Mouse (Mus musculus) MEL (cell line): ENCODE data around the gene Klhl25. TPM values are rescaled to one million over a fixed set of nuclear protein-coding genes. Genes with fewer than 3 reads are reported as not detected.

Source experiments
- DNase-seq: peaks from one replicate; pipeline ENCODE4 v3.0.0; 2011; ENCODE audit warnings: low read depth, low spot score
- H3K27ac ChIP-seq: 2 replicates; pipeline ENCODE4 v1.5.1; 2012; ENCODE audit warnings: low read depth, mild to moderate bottlenecking, control low read depth, low read length, moderate library complexity; ENCODE audit not compliant: control insufficient read depth
- H3K27me3 ChIP-seq, 2 experiments: fragments of 150-350 bp in 1 of 2; sonication (generic) in 1 of 2; 2 replicates each; pipeline ENCODE4 v1.6.1; 2012; ENCODE audit warnings: low read length in 2 of 2, mild to moderate bottlenecking in 2 of 2, improper control_type of control experiment in 1 of 2, moderate library complexity in 1 of 2; ENCODE audit not compliant: insufficient read depth in 2 of 2, control insufficient read depth in 1 of 2
- H3K36me3 ChIP-seq, 2 experiments: 2 replicates each; pipeline ENCODE4 v1.6.1; 2012 to 2014; ENCODE audit warnings: low read length in 2 of 2, improper control_type of control experiment in 1 of 2, inconsistent platforms in 1 of 2, mild to moderate bottlenecking in 1 of 2; ENCODE audit not compliant: insufficient read depth in 2 of 2, control insufficient read depth in 1 of 2
- H3K4me1 ChIP-seq, 2 experiments: fragments of 150-350 bp in 1 of 2; sonication (generic) in 1 of 2; 2 replicates each; pipeline ENCODE4 v1.6.1; 2012; ENCODE audit warnings: low read length in 2 of 2, improper control_type of control experiment in 1 of 2, mild to moderate bottlenecking in 1 of 2; ENCODE audit not compliant: insufficient read depth in 2 of 2, control insufficient read depth in 1 of 2
- H3K4me3 ChIP-seq, 2 experiments: fragments of 150-350 bp in 1 of 2; sonication (generic) in 1 of 2; 2 replicates each; pipeline ENCODE4 v1.5.1; 2012; ENCODE audit warnings: low read depth in 2 of 2, low read length in 2 of 2, mild to moderate bottlenecking in 2 of 2, moderate library complexity in 2 of 2, control low read depth in 1 of 2, improper control_type of control experiment in 1 of 2; ENCODE audit not compliant: control insufficient read depth in 1 of 2, insufficient read depth in 1 of 2
- H3K79me2 ChIP-seq: 2 replicates; pipeline ENCODE4 v1.6.1; 2012; ENCODE audit warnings: mild to moderate bottlenecking, low read length, moderate library complexity; ENCODE audit not compliant: control insufficient read depth, poor library complexity, insufficient read depth
- H3K9ac ChIP-seq: 2 replicates; pipeline ENCODE4 v1.6.1; 2012; ENCODE audit warnings: low read depth, mild to moderate bottlenecking, control low read depth, low read length, moderate library complexity; ENCODE audit not compliant: control insufficient read depth, poor library complexity, severe bottlenecking
- H3K9me3 ChIP-seq: fragments of 150-350 bp; sonication (generic); replicated peaks from 2 replicates; pipeline ENCODE4 v1.6.1; 2012; ENCODE audit warnings: mild to moderate bottlenecking, low read length, improper control_type of control experiment, moderate library complexity; ENCODE audit not compliant: insufficient read depth
- BHLHE40 ChIP-seq: IDR thresholded peaks from 2 replicates; pipeline ENCODE4 v1.6.1; 2012; ENCODE audit warnings: low read depth, mild to moderate bottlenecking, inconsistent platforms, low read length, improper control_type of control experiment, borderline replicate concordance
- CHD1 ChIP-seq: IDR thresholded peaks from 2 replicates; pipeline ENCODE4 v1.6.1; 2012; ENCODE audit warnings: low read depth, mild to moderate bottlenecking, inconsistent platforms, low read length, improper control_type of control experiment
- CTCF ChIP-seq, 3 experiments: IDR thresholded peaks in 2 of 3; conservative IDR thresholded peaks in 1 of 3; 2 replicates each; pipeline ENCODE4 v1.5.1; 2011 to 2012; ENCODE audit warnings: low read length in 3 of 3, low read depth in 2 of 3, mild to moderate bottlenecking in 2 of 3, improper control_type of control experiment in 1 of 3, inconsistent platforms in 1 of 3, mixed read lengths in 1 of 3, moderate library complexity in 1 of 3; ENCODE audit not compliant: control insufficient read depth in 1 of 3, insufficient read depth in 1 of 3, poor library complexity in 1 of 3, severe bottlenecking in 1 of 3
- E2F4 ChIP-seq: IDR thresholded peaks from 2 replicates; pipeline ENCODE4 v1.6.1; 2011; ENCODE audit warnings: low read depth, low read length, improper control_type of control experiment, borderline replicate concordance
- ELF1 ChIP-seq: IDR thresholded peaks from 2 replicates; pipeline ENCODE4 v1.6.1; 2014; ENCODE audit warnings: low read depth, mild to moderate bottlenecking, inconsistent platforms, low read length, improper control_type of control experiment, moderate library complexity
- ETS1 ChIP-seq: IDR thresholded peaks from 2 replicates; pipeline ENCODE4 v1.6.1; 2012; ENCODE audit warnings: low read depth, mild to moderate bottlenecking, inconsistent platforms, low read length, improper control_type of control experiment, moderate library complexity
- GABPA ChIP-seq: IDR thresholded peaks from 2 replicates; pipeline ENCODE4 v1.6.1; 2012; ENCODE audit warnings: low read depth, mild to moderate bottlenecking, inconsistent platforms, low read length, improper control_type of control experiment, moderate library complexity
- GATA1 ChIP-seq: IDR thresholded peaks from 2 replicates; pipeline ENCODE4 v1.6.1; 2011; ENCODE audit warnings: low read depth, low read length, improper control_type of control experiment
- JUND ChIP-seq: IDR thresholded peaks from 2 replicates; pipeline ENCODE4 v1.6.1; 2011; ENCODE audit warnings: low read depth, mild to moderate bottlenecking, improper control_type of control experiment, low read length
- KAT2A ChIP-seq: conservative IDR thresholded peaks from 2 replicates; pipeline ENCODE4 v1.6.1; 2012; ENCODE audit warnings: low read depth, low read length, improper control_type of control experiment, inconsistent platforms
- MEF2A ChIP-seq: IDR thresholded peaks from 2 replicates; pipeline ENCODE4 v1.6.1; 2014; ENCODE audit warnings: low read depth, mild to moderate bottlenecking, inconsistent platforms, low read length, improper control_type of control experiment; ENCODE audit not compliant: poor library complexity, insufficient replicate concordance, severe bottlenecking; ENCODE audit errors: extremely low read depth
- MXI1 ChIP-seq: IDR thresholded peaks from 2 replicates; pipeline ENCODE4 v1.6.1; 2011; ENCODE audit warnings: mild to moderate bottlenecking, low read depth, low read length, improper control_type of control experiment
- MYB ChIP-seq: IDR thresholded peaks from 2 replicates; pipeline ENCODE4 v1.6.1; 2011; ENCODE audit warnings: mild to moderate bottlenecking, low read depth, low read length, improper control_type of control experiment
- MYC ChIP-seq: IDR thresholded peaks from 2 replicates; pipeline ENCODE4 v1.6.1; 2011; ENCODE audit warnings: low read depth, mild to moderate bottlenecking, low read length, improper control_type of control experiment, moderate library complexity
- NRF1 ChIP-seq: IDR thresholded peaks from 2 replicates; pipeline ENCODE4 v1.6.1; 2014; ENCODE audit warnings: low read depth, mild to moderate bottlenecking, inconsistent platforms, low read length, improper control_type of control experiment, moderate library complexity; ENCODE audit not compliant: poor library complexity, insufficient read depth, severe bottlenecking
- POLR2A ChIP-seq, 2 experiments: IDR thresholded peaks; 2 replicates each; pipeline ENCODE4 v1.6.1; 2011 to 2012; ENCODE audit warnings: low read length in 2 of 2, mild to moderate bottlenecking in 2 of 2, control low read depth in 1 of 2, improper control_type of control experiment in 1 of 2, low read depth in 1 of 2, moderate library complexity in 1 of 2; ENCODE audit not compliant: control insufficient read depth in 1 of 2, insufficient read depth in 1 of 2, poor library complexity in 1 of 2
- RAD21 ChIP-seq: IDR thresholded peaks from 2 replicates; pipeline ENCODE4 v1.6.1; 2011; ENCODE audit warnings: mild to moderate bottlenecking, low read depth, low read length, improper control_type of control experiment
- RCOR1 ChIP-seq: IDR thresholded peaks from 2 replicates; pipeline ENCODE4 v1.6.1; 2012; ENCODE audit warnings: low read depth, mild to moderate bottlenecking, inconsistent platforms, low read length, improper control_type of control experiment
- SIN3A ChIP-seq: IDR thresholded peaks from 2 replicates; pipeline ENCODE4 v1.6.1; 2012; ENCODE audit warnings: low read length, improper control_type of control experiment, inconsistent platforms
- SMC3 ChIP-seq: IDR thresholded peaks from 2 replicates; pipeline ENCODE4 v1.6.1; 2011; ENCODE audit warnings: low read depth, low read length, improper control_type of control experiment
- TAL1 ChIP-seq: IDR thresholded peaks from 2 replicates; pipeline ENCODE4 v1.6.1; 2012; ENCODE audit warnings: mild to moderate bottlenecking, inconsistent platforms, low read length, moderate library complexity, mixed read lengths
- TBP ChIP-seq: IDR thresholded peaks from 2 replicates; pipeline ENCODE4 v1.8.0; 2011; ENCODE audit warnings: low read depth, low read length, improper control_type of control experiment
- ZC3H11A ChIP-seq: IDR thresholded peaks from 2 replicates; pipeline ENCODE4 v1.6.1; 2012; ENCODE audit warnings: low read depth, mild to moderate bottlenecking, inconsistent platforms, low read length, improper control_type of control experiment
- ZKSCAN1 ChIP-seq: IDR thresholded peaks from 2 replicates; pipeline ENCODE4 v1.6.1; 2012; ENCODE audit warnings: low read depth, mild to moderate bottlenecking, inconsistent platforms, low read length, improper control_type of control experiment, moderate library complexity
- polyA plus RNA-seq, 2 experiments: library from polyadenylated mRNA; stranded (reverse) in 1 of 2; unstranded in 1 of 2; fragments of >175 nt in 1 of 2; fragments of >200 nt in 1 of 2; gene quantifications; 2 replicates each; pipeline versions ENCODE4 v1.2.1 to v1.2.4; 2012; ENCODE audit warnings: low replicate concordance in 2 of 2, low read depth in 1 of 2; ENCODE audit not compliant: insufficient read length in 2 of 2, insufficient read depth in 1 of 2, missing spikeins in 1 of 2
- total RNA-seq: library from RNA; depleted of rRNA; stranded (reverse); fragments of 300-350 nt; gene quantifications from 2 replicates; pipeline ENCODE4 v1.2.3, GENCODE M21; 2012

Klhl25 gene
- total and polyA plus RNA-seq, 3 experiments = 7.4 to 11.4 TPM; not detected in 1

DNA sequence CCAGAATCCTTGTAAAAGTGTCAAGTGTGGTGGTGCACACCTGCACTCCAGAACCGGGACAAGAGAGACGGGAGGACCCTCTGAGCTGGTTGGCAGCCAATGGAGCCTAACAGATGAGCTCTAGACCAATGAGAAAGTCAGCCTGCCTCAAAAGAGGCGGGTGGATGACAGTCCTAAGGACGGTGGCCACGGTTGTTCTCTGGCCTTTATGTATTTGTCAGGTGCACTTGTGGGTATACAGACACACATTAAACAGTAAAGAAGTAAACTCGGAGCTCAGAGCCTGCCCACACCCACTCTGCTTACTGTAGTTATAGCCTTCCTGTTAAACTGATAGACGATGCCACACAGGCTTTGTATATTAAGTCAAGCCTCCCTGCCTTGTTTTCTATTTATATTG is 27.4 kb upstream of the Klhl25 start:
- no peak for DNase-seq

DNA sequence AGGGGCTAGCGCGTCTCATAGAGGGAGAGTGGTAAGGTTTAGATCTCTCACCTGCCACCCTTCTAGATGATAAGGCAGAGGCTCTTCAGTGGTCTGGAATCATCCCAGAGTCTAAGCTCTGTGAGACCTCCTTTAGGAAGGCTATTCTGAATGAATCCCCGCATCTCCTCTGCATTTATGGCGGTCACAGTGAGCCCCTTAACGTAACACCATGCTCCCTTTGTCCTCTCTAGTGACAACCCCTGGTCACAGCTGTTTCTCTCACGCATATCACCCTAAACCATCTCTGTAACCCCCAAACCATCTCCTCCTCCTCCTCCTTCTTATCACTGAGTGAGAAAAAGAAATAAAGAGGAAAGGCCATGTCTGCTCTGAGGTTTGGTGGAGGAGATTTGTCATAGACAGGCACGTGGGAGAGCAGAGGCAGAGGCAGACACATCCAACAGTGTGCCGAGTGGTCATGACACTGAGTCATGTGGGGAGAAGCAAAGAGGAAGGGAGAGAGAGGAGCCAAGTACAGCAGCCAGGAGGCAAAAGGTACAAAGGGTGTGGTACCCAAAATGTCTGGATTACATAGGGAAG is 25.9 kb upstream of the Klhl25 start:
- H3K27me3 ChIP-seq = no peaks in the 10 kb centered on the region
- H3K27ac ChIP-seq = no peak overlapping the region
- DNase-seq = peak; percentile 20
- H3K4me1 ChIP-seq = peaks cover under 1 to 6% of the 10 kb centered on the region in 2 experiments; a peak in 2 of 4 replicates
- TF ChIP-seq MEF2A (no peak), KAT2A (no peak), RAD21 (no peak), CTCF (IDR thresholded peaks at IDR 0.05 in 2 of 3, conservative IDR thresholded peaks at IDR 0.05 in 1 of 3; ENCODE audit: control insufficient read depth in 1 of 3, insufficient read depth in 1 of 3, low read depth in 2 of 3, low read length in 3 of 3, poor library complexity in 1 of 3, severe bottlenecking in 1 of 3) (no peak), JUND (no peak), POLR2A (IDR thresholded peaks at IDR 0.05; ENCODE audit: control insufficient read depth in 1 of 2, insufficient read depth in 1 of 2, low read depth in 1 of 2, low read length in 2 of 2, poor library complexity in 1 of 2) (no peak), NRF1 (no peak), MYB (no peak), TAL1 (no peak), MYC (no peak), MXI1 (no peak)
- H3K36me3 ChIP-seq = no peaks in the 10 kb centered on the region
- no peaks in the 10 kb centered on the region for H3K9me3 ChIP-seq
- H3K4me3 ChIP-seq = no peak overlapping the region
- no peak overlapping the region for H3K9ac ChIP-seq
- H3K79me2 ChIP-seq = no peaks in the 10 kb centered on the region

More for the DNA sequence above, 27.4 kb upstream of the Klhl25 start:
- no peak overlapping the region for H3K27ac ChIP-seq
- H3K9ac ChIP-seq = no peak overlapping the region
- H3K27me3 ChIP-seq = no peaks in the 10 kb centered on the region
- H3K9me3 ChIP-seq = no peaks in the 10 kb centered on the region
- TF ChIP-seq JUND (no peak), GATA1 (no peak), POLR2A (IDR thresholded peaks at IDR 0.05; ENCODE audit: control insufficient read depth in 1 of 2, insufficient read depth in 1 of 2, low read depth in 1 of 2, low read length in 2 of 2, poor library complexity in 1 of 2) (no peak), GABPA (no peak), ETS1 (no peak), SMC3 (no peak)
- 0 out of 4 replicates have a peak, but pooled peaks cover 0 to 6% of the 10 kb centered on the region in 2 experiments for H3K4me1 ChIP-seq
- no peaks in the 10 kb centered on the region for H3K79me2 ChIP-seq
- H3K36me3 ChIP-seq = no peaks in the 10 kb centered on the region
- H3K4me3 ChIP-seq = no peak overlapping the region

DNA sequence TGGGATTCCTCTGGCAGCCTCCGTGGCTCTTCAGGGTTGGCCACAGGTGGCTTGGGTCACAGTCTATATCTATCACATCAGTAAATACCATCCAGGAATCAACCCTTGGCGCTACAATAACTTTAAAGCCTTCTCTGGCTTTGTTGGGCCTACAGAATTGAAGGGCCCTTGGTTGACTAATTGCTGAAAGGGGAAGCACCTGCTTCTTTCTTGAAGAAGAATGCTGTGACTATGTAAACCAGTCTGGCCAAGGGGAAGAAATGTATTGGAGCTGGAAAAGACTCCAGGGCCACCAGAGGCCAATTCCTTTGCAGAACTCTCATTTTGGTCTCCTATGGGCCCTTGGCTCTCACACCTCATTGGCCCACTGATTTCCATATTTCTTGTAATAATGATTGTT is 25.0 kb upstream of the Klhl25 start:
- Histone ChIP-seq H3K79me2 (no peaks in the 10 kb centered on the region), H3K27me3 (no peaks in the 10 kb centered on the region), H3K27ac (no peak overlapping the region), H3K4me3 (no peak overlapping the region), H3K4me1 (peaks cover 8 to 14% of the 10 kb centered on the region in 2 experiments), H3K36me3 (peaks cover 0 to 5% of the 10 kb centered on the region in 2 experiments; a peak in 2 of 4 replicates), H3K9ac (no peak overlapping the region), H3K9me3 (no peaks in the 10 kb centered on the region)
- no peak for DNase-seq
- TF ChIP-seq E2F4 = no peak
- no peak for TF ChIP-seq ELF1
- no peak for TF ChIP-seq BHLHE40
- TF ChIP-seq KAT2A = no peak
- TF ChIP-seq RAD21 = no peak
- TF ChIP-seq TBP = no peak
- TF ChIP-seq ZC3H11A = no peak
- no peak for TF ChIP-seq ZKSCAN1
- TF ChIP-seq JUND = no peak
- no peak for TF ChIP-seq CHD1
- TF ChIP-seq RCOR1 = no peak
- no peak for TF ChIP-seq SMC3
- TF ChIP-seq SIN3A = no peak
